Mouse (Mus musculus): ENCODE measurements at regions not wholly inside any gene's neighbourhood (a gene's known extent, or its start where the extent isn't known, plus 50 kb on each side); places are given as distances from the start of the nearest gene placed in this dataset.

- no peak overlapping the region for H3K4me2 ChIP-seq (ENCODE audit: low read depth)
- H3K4me1 ChIP-seq (ENCODE audit: insufficient read depth) = 0 out of 2 replicates have a peak, but pooled peaks cover 3% of the 10 kb centered on the region
- no peaks in the 10 kb centered on the region for H3K9me3 ChIP-seq (ENCODE audit: low read length)
- DNase-seq (no peak), ATAC-seq (no peak)
- no peak for TF ChIP-seq CTCF (IDR thresholded peaks at IDR 0.05; ENCODE audit: low read depth)
- H3K4me3 ChIP-seq (ENCODE audit: low read depth, low read length) = no peak overlapping the region
- no peak overlapping the region for H3K27ac ChIP-seq (ENCODE audit: low read depth, low read length)
- no peaks in the 10 kb centered on the region for H3K27me3 ChIP-seq (ENCODE audit: insufficient read depth, low read length)
- 90% methylated on average over 1 of the region's 1 CpGs for WGBS
- no peaks in the 10 kb centered on the region for H3K36me3 ChIP-seq (ENCODE audit: insufficient read depth)
- H3K9ac ChIP-seq = no peak overlapping the region
These were observed 172.1 kb upstream of the Ankrd50 start for GRCm38 (mm10) chr3:38656790-38657189.

DNA sequence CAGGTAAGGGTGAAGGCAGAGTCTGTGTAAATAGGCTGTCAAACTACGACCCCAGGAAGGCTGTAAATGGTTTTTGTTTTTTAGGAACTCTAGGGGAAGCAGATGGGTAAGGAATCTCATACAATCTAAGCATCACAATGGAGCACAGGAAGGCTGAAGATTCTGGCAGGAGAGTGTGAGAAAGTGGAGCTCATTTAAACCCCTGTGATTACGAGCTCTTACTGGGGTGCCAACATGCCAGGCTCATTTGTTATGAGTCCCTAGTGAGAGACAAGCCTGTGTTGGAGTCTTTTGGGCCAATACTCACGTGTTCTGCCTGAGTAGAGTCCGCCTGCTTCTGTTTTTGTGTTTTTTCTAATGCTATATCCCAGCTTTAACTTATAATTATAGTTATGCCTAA, 169.3 kb upstream of the Ankrd50 start:
- ATAC-seq = peak; percentile 32
- Histone ChIP-seq H3K4me2 (ENCODE audit: low read depth) (no peak overlapping the region), H3K4me3 (ENCODE audit: low read depth, low read length) (no peak overlapping the region), H3K27me3 (ENCODE audit: insufficient read depth, low read length) (no peaks in the 10 kb centered on the region), H3K9ac (no peak overlapping the region), H3K27ac (ENCODE audit: low read depth, low read length) (no peak overlapping the region), H3K36me3 (ENCODE audit: insufficient read depth) (no peaks in the 10 kb centered on the region), H3K4me1 (ENCODE audit: insufficient read depth) (0 out of 2 replicates have a peak, but pooled peaks cover 3% of the 10 kb centered on the region), H3K9me3 (ENCODE audit: low read length) (no peaks in the 10 kb centered on the region)
- no peak for TF ChIP-seq CTCF (IDR thresholded peaks at IDR 0.05; ENCODE audit: low read depth)
- 42% methylated on average over 4 of the region's 4 CpGs for WGBS
- DNase-seq = no peak

DNA sequence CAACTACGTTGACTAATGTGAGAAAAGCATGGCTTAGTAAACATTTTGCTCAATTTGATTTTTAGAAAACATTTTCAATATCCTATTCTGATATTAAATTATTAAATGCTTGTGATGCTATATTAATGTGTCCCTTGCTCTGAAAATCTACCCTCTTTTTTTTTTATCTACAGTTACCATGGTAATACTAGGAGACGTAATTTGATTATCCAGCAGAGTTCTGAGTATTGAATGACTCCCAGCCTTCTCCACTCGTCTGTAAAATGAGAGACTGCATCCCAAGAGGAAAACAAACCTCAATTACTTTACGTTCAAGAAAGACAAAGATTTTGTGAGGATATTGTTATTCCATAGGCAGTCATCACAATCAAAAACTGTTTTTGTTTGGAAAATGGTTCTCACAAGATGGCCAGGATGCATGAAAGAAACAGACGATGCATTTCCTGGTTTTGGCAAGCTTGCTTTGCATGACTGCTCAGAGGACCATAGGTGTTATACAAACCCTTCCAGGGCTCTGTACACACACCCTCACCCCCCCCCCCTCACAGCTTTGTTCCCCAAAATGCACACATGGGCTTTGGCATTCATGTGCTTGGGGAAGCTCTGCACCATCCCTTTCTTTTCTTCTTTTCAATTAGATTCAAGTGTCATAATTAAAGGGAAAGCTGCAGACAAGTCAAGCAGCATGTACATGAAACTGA, 168.5 kb upstream of the Ankrd50 start:
- Histone ChIP-seq H3K9ac (no peak overlapping the region), H3K4me1 (ENCODE audit: insufficient read depth) (0 out of 2 replicates have a peak, but pooled peaks cover 3% of the 10 kb centered on the region), H3K27ac (ENCODE audit: low read depth, low read length) (no peak overlapping the region), H3K4me2 (ENCODE audit: low read depth) (no peak overlapping the region), H3K27me3 (ENCODE audit: insufficient read depth, low read length) (no peaks in the 10 kb centered on the region), H3K4me3 (ENCODE audit: low read depth, low read length) (no peak overlapping the region), H3K36me3 (ENCODE audit: insufficient read depth) (no peaks in the 10 kb centered on the region), H3K9me3 (ENCODE audit: low read length) (no peaks in the 10 kb centered on the region)
- ATAC-seq (peak; percentile 76), DNase-seq (peak; percentile 44)
- no peak for TF ChIP-seq CTCF (IDR thresholded peaks at IDR 0.05; ENCODE audit: low read depth)
- 23% methylated on average over 5 of the region's 5 CpGs for WGBS

GRCm38 (mm10) chr3:38650176-38650575, 165.5 kb upstream of the Ankrd50 start:
- H3K9me3 ChIP-seq (ENCODE audit: low read length) = no peaks in the 10 kb centered on the region
- no peak overlapping the region for H3K9ac ChIP-seq
- no peak overlapping the region for H3K4me2 ChIP-seq (ENCODE audit: low read depth)
- no peaks in the 10 kb centered on the region for H3K27me3 ChIP-seq (ENCODE audit: insufficient read depth, low read length)
- H3K4me3 ChIP-seq (ENCODE audit: low read depth, low read length) = no peak overlapping the region
- 0 out of 2 replicates have a peak, but pooled peaks cover 3% of the 10 kb centered on the region for H3K4me1 ChIP-seq (ENCODE audit: insufficient read depth)
- no peak for TF ChIP-seq CTCF (IDR thresholded peaks at IDR 0.05; ENCODE audit: low read depth)
- no peak overlapping the region for H3K27ac ChIP-seq (ENCODE audit: low read depth, low read length)
- ATAC-seq = no peak
- DNase-seq = no peak
- whole genome bisulfite sequencing = 84% methylated on average over 4 of the region's 4 CpGs
- H3K36me3 ChIP-seq (ENCODE audit: insufficient read depth) = no peaks in the 10 kb centered on the region

- 83% methylated on average over 4 of the region's 4 CpGs for WGBS
- Histone ChIP-seq H3K27me3 (ENCODE audit: insufficient read depth, low read length) (no peaks in the 10 kb centered on the region), H3K9me3 (ENCODE audit: low read length) (no peaks in the 10 kb centered on the region), H3K27ac (ENCODE audit: low read depth, low read length) (no peak overlapping the region), H3K4me2 (ENCODE audit: low read depth) (no peak overlapping the region), H3K9ac (no peak overlapping the region), H3K36me3 (ENCODE audit: insufficient read depth) (no peaks in the 10 kb centered on the region), H3K4me1 (ENCODE audit: insufficient read depth) (no peaks in the 10 kb centered on the region), H3K4me3 (ENCODE audit: low read depth, low read length) (no peak overlapping the region)
- no peak for TF ChIP-seq CTCF (IDR thresholded peaks at IDR 0.05; ENCODE audit: low read depth)
- ATAC-seq (no peak), DNase-seq (no peak)
These were observed 164.0 kb upstream of the Ankrd50 start for GRCm38 (mm10) chr3:38648633-38649032.

- H3K4me1 ChIP-seq (ENCODE audit: insufficient read depth) = no peaks in the 10 kb centered on the region
- no peaks in the 10 kb centered on the region for H3K27me3 ChIP-seq (ENCODE audit: insufficient read depth, low read length)
- no peaks in the 10 kb centered on the region for H3K36me3 ChIP-seq (ENCODE audit: insufficient read depth)
- WGBS = 85% methylated on average over 7 of the region's 7 CpGs
- ATAC-seq = no peak
- H3K9me3 ChIP-seq (ENCODE audit: low read length) = no peaks in the 10 kb centered on the region
- H3K4me3 ChIP-seq (ENCODE audit: low read depth, low read length) = no peak overlapping the region
- H3K4me2 ChIP-seq (ENCODE audit: low read depth) = no peak overlapping the region
- no peak overlapping the region for H3K9ac ChIP-seq
- no peak for DNase-seq
- H3K27ac ChIP-seq (ENCODE audit: low read depth, low read length) = no peak overlapping the region
- no peak for TF ChIP-seq CTCF (IDR thresholded peaks at IDR 0.05; ENCODE audit: low read depth)
These were observed 163.2 kb upstream of the Ankrd50 start for GRCm38 (mm10) chr3:38647737-38648330.

DNA sequence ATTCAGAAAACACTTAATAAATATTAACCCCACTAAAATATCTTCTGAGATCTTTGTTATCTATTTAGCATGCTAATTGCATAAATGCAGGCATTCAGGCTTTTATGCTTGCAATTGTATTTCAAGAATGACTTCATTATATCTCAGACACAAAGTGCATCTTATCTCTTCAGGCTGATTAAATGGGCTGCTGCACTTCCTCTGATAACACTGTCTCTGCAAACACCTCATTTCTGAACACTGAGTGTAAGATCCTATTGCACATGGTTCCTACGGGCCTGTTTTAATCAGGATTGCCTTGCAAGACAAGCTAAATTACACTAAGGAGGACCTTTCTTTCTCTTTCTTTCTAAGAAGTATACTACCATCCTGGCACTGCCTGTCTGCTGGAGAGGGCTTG, 157.1 kb upstream of the Ankrd50 start:
- Histone ChIP-seq H3K9me3 (ENCODE audit: low read length) (no peaks in the 10 kb centered on the region), H3K27ac (ENCODE audit: low read depth, low read length) (no peak overlapping the region), H3K9ac (no peak overlapping the region), H3K4me3 (ENCODE audit: low read depth, low read length) (no peak overlapping the region), H3K27me3 (ENCODE audit: insufficient read depth, low read length) (no peaks in the 10 kb centered on the region), H3K4me2 (ENCODE audit: low read depth) (no peak overlapping the region), H3K36me3 (ENCODE audit: insufficient read depth) (no peaks in the 10 kb centered on the region), H3K4me1 (ENCODE audit: insufficient read depth) (no peaks in the 10 kb centered on the region)
- no peak for TF ChIP-seq CTCF (IDR thresholded peaks at IDR 0.05; ENCODE audit: low read depth)
- ATAC-seq (peak; percentile 63; the same call in 1 of the 2 replicates), DNase-seq (no peak)
- WGBS = 74% methylated on average over 1 of the region's 1 CpGs

Measured in forebrain, postnatal 0 days (tissue).